Mouse (Mus musculus): ENCODE data around the gene Tada2b.

GRCm38 (mm10) chr5:36474283-36474682, 9.8 kb downstream of the Tada2b start:
- peak in 1 of 2 experiments; percentile 48; a peak in 1 of 4 replicates for TF ChIP-seq POLR2A (IDR thresholded peaks at IDR 0.05; ENCODE audit: control insufficient read depth in 1 of 2, insufficient read depth in 1 of 2, low read depth in 1 of 2, low read length in 2 of 2, poor library complexity in 1 of 2)
- TF ChIP-seq CTCF (IDR thresholded peaks at IDR 0.05 in 2 of 3, conservative IDR thresholded peaks at IDR 0.05 in 1 of 3; ENCODE audit: control insufficient read depth in 1 of 3, insufficient read depth in 1 of 3, low read depth in 2 of 3, low read length in 3 of 3, poor library complexity in 1 of 3, severe bottlenecking in 1 of 3), result peak; percentile 87 to 94 (median 89)
- peak; percentile 88 for TF ChIP-seq SMC3 (IDR thresholded peaks at IDR 0.05; ENCODE audit: low read depth, low read length)
- TF ChIP-seq GATA1 (IDR thresholded peaks at IDR 0.05; ENCODE audit: low read depth, low read length), result no peak
- TF ChIP-seq RCOR1 (IDR thresholded peaks at IDR 0.05; ENCODE audit: low read depth, low read length), result no peak
- TF ChIP-seq MXI1 (IDR thresholded peaks at IDR 0.05; ENCODE audit: low read depth, low read length), result no peak
- TF ChIP-seq MAX (IDR thresholded peaks at IDR 0.05; ENCODE audit: low read length), result no peak
- TF ChIP-seq ELF1 (IDR thresholded peaks at IDR 0.05; ENCODE audit: low read depth, low read length), result no peak
- TF ChIP-seq EP300 (IDR thresholded peaks at IDR 0.05; ENCODE audit: low read depth in 1 of 2, low read length in 2 of 2), result no peak
- TF ChIP-seq ZNF384 (IDR thresholded peaks at IDR 0.05; ENCODE audit: low read depth, low read length), result no peak
- TF ChIP-seq MAZ (IDR thresholded peaks at IDR 0.05; ENCODE audit: low read depth, low read length), result no peak
- TF ChIP-seq ZC3H11A (IDR thresholded peaks at IDR 0.05; ENCODE audit: low read depth, low read length), result peak; percentile 59

Measured in MEL (cell line).